Comparison of ENCODE assay signal across 19 mouse cellular contexts in genomic region chr16:72735588-72735987, GRCm38 (mm10).
"Had no signal": no experiment of that assay in that cellular context is flagged by ENCODE, and none has a peak within 500 bp of the region (broad histone marks: within the 10 kb centered on the region; RNA-seq: fewer than 3 reads in every experiment).

No protein-coding gene starts in this region.

- H3K4me3 ChIP-seq: left cerebral cortex, adult 2 months; liver, embryonic 13.5 days; myocyte; neural tube, embryonic 13.5 days; stomach, embryonic 15.5 days had no signal

- H3K9me3 ChIP-seq: liver, embryonic 13.5 days; neural tube, embryonic 13.5 days; stomach, embryonic 15.5 days had no signal

- H3K27ac ChIP-seq: hindbrain, postnatal 0 days; left cerebral cortex, adult 2 months; liver, embryonic 13.5 days; macrophage; neural tube, embryonic 13.5 days; stomach, embryonic 15.5 days had no signal

- H3K9ac ChIP-seq: liver, embryonic 13.5 days; neural tube, embryonic 13.5 days; stomach, embryonic 15.5 days had no signal

- H3K36me3 ChIP-seq: liver, embryonic 13.5 days; neural tube, embryonic 13.5 days; stomach, embryonic 15.5 days had no signal

- DNase-seq: kidney, postnatal 10 days; kidney, postnatal 36 days; layer of hippocampus, postnatal 36 days; liver, embryonic 13.5 days; lung, adult 2 months; retina, postnatal 1 day; right cerebral cortex, postnatal 25 days; spleen, adult 18-20 months; thymus, adult 2 months; thymus, postnatal 14 days; thymus, postnatal 4 days had no signal

- H3K4me2 ChIP-seq: liver, embryonic 13.5 days; midbrain, embryonic 11.5 days; neural tube, embryonic 13.5 days; stomach, embryonic 15.5 days had no signal

- ATAC-seq: hindbrain, postnatal 0 days; inflammation-experienced regulatory T-cells, adult 6 months had no signal

- H3K27me3 ChIP-seq: liver, embryonic 13.5 days; neural tube, embryonic 13.5 days; stomach, embryonic 15.5 days had no signal
